Mouse (Mus musculus): ENCODE data around the gene Ubxn4. TPM values are rescaled to one million over a fixed set of nuclear protein-coding genes. Genes with fewer than 3 reads are reported as not detected.

Gene Ubxn4
- polyA plus RNA-seq (2012; rRNA removed) (9.8 and 14.9 TPM in 2 replicates), polyA plus RNA-seq (2014; fragmentation: Nextera tagmentation; extraction: Ambion mirVana) (27.2 and 32.8 TPM in 2 replicates)

GRCm38 (mm10) chr1:128243627-128243995 lies at the start of gene Ubxn4:
Ubxn4 (plus strand) TSS chr1:128243964.
- Histone ChIP-seq H3K4me3 (ENCODE audit: insufficient read depth in 1 of 2, low read depth in 2 of 2, low read length in 2 of 2) (peak within 1 kb of the TSS; percentile 78 to 80), H3K9me3 (ENCODE audit: control insufficient read depth, low read length) (no peaks in the 10 kb centered on the region), H3K9ac (replicated peaks) (peak within 1 kb of the TSS; percentile 76), H3K4me1 (replicated peaks; ENCODE audit: control insufficient read depth in 2 of 2, insufficient read depth in 2 of 2, low read length in 1 of 2) (peaks cover 6 to 10% of the 10 kb centered on the region in 2 experiments), H3K36me3 (replicated peaks; ENCODE audit: control insufficient read depth, insufficient read depth, low read depth) (no peaks in the 10 kb centered on the region), H3K27me3 (ENCODE audit: control insufficient read depth, insufficient read depth, low read length) (no peaks in the 10 kb centered on the region), H3K4me2 (ENCODE audit: low read depth) (peak within 1 kb of the TSS; percentile 90), H3K27ac (peak within 1 kb of the TSS; percentile 72)
- WGBS (ENCODE audit: insufficient replicate concordance), result 9% methylated on average over 10 of the region's 10 CpGs
- DNase-seq (ENCODE audit: low read depth in 3 of 3, low spot score in 3 of 3), result no peak
- ATAC-seq (ENCODE audit: insufficient read depth), result no peak; the same call in 1 of the 2 replicates
- TF ChIP-seq CTCF (IDR thresholded peaks at IDR 0.05; ENCODE audit: low read depth) (no peak), EP300 (IDR thresholded peaks at IDR 0.05; ENCODE audit: low read depth) (no peak)

DNA sequence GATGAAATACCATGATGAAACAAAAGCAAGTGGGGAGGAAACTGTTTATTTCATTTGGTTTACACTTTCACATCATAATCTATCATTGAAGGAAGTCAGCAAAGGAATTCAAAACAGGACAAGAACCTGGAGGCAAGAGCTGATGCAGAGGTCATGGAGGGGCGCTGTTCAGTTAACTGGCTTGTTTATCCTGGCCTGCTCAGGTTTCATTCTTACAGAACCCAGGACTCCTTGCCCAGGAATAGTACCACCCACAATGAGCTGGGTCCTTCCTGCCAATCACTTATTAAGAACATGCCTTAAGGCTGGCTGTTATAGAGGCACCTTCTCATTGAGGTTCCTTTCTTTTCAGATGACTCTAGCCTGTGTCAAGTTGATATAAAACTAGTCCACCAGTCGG lies 49.8 kb upstream of the Ubxn4 start:
- no peaks in the 10 kb centered on the region for H3K27me3 ChIP-seq (ENCODE audit: control insufficient read depth, insufficient read depth, low read length)
- TF ChIP-seq EP300 (IDR thresholded peaks at IDR 0.05; ENCODE audit: low read depth), result no peak
- no peak for TF ChIP-seq CTCF (IDR thresholded peaks at IDR 0.05; ENCODE audit: low read depth)
- H3K27ac ChIP-seq, result no peak overlapping the region
- WGBS (ENCODE audit: insufficient replicate concordance), result 74% methylated on average over 2 of the region's 2 CpGs
- H3K4me3 ChIP-seq (ENCODE audit: insufficient read depth in 1 of 2, low read depth in 2 of 2, low read length in 2 of 2), result no peak overlapping the region
- no peak for ATAC-seq (ENCODE audit: insufficient read depth)
- H3K4me1 ChIP-seq (replicated peaks; ENCODE audit: control insufficient read depth in 2 of 2, insufficient read depth in 2 of 2, low read length in 1 of 2), result no peaks in the 10 kb centered on the region
- no peak overlapping the region for H3K4me2 ChIP-seq (ENCODE audit: low read depth)
- no peak overlapping the region for H3K9ac ChIP-seq (replicated peaks)
- H3K36me3 ChIP-seq (replicated peaks; ENCODE audit: control insufficient read depth, insufficient read depth, low read depth), result peaks cover 18% of the 10 kb centered on the region
- DNase-seq (ENCODE audit: low read depth in 3 of 3, low spot score in 3 of 3), result no peak
- H3K9me3 ChIP-seq (ENCODE audit: control insufficient read depth, low read length), result no peaks in the 10 kb centered on the region

DNA sequence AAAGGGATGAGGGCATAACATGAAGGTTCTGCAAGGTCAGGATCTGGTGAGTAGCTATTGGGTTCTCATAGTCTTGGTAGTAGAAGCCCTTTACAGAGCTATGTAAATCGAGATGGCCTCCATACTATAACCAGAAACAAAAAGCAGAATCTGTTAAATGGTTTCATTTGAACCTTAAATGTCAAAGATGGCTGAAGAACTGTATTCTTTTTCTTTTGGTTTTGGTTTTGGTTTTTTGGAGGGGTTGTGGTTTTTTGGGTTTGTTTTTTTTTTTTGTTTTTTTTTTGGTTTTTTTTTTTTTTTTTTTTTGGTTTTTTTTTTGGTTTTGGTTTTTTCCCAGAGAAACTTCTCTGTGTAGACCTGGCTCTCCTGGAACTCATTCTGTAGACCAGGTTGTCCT lies 46.4 kb upstream of the Ubxn4 start:
- H3K27me3 ChIP-seq (ENCODE audit: control insufficient read depth, insufficient read depth, low read length), result no peaks in the 10 kb centered on the region
- H3K9ac ChIP-seq (replicated peaks), result no peak overlapping the region
- WGBS (ENCODE audit: insufficient replicate concordance), result 76% methylated on average over 1 of the region's 1 CpGs
- no peak overlapping the region for H3K4me3 ChIP-seq (ENCODE audit: insufficient read depth in 1 of 2, low read depth in 2 of 2, low read length in 2 of 2)
- H3K4me2 ChIP-seq (ENCODE audit: low read depth), result no peak overlapping the region
- no peak for TF ChIP-seq EP300 (IDR thresholded peaks at IDR 0.05; ENCODE audit: low read depth)
- no peak for TF ChIP-seq CTCF (IDR thresholded peaks at IDR 0.05; ENCODE audit: low read depth)
- H3K4me1 ChIP-seq (replicated peaks; ENCODE audit: control insufficient read depth in 2 of 2, insufficient read depth in 2 of 2, low read length in 1 of 2), result no peaks in the 10 kb centered on the region
- DNase-seq (ENCODE audit: low read depth in 3 of 3, low spot score in 3 of 3) (no peak), ATAC-seq (ENCODE audit: insufficient read depth) (no peak)
- no peaks in the 10 kb centered on the region for H3K9me3 ChIP-seq (ENCODE audit: control insufficient read depth, low read length)
- no peak overlapping the region for H3K27ac ChIP-seq
- H3K36me3 ChIP-seq (replicated peaks; ENCODE audit: control insufficient read depth, insufficient read depth, low read depth), result peaks cover 22% of the 10 kb centered on the region

DNA sequence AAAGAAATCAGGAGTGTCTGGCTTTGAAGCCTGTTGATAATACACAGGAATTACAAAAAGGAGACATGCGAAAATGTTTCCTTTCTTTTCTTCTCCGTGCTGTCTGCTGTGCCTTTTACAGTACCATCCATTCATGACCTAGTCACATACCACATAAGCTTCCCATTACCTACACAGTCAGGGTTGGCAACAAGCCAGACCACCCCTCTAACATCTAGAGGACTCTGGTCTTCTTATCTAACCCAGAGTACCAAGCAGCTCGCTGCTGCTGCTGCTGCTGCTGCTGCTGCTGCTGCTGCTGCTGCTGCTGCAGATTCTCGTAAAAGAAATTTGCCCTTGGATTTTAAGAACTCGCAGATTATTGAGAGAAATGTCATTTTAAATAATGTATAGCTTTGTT lies 30.5 kb upstream of the Ubxn4 start:
- peaks cover 24% of the 10 kb centered on the region for H3K36me3 ChIP-seq (replicated peaks; ENCODE audit: control insufficient read depth, insufficient read depth, low read depth)
- WGBS (ENCODE audit: insufficient replicate concordance), result 63% methylated on average over 5 of the region's 5 CpGs

DNA sequence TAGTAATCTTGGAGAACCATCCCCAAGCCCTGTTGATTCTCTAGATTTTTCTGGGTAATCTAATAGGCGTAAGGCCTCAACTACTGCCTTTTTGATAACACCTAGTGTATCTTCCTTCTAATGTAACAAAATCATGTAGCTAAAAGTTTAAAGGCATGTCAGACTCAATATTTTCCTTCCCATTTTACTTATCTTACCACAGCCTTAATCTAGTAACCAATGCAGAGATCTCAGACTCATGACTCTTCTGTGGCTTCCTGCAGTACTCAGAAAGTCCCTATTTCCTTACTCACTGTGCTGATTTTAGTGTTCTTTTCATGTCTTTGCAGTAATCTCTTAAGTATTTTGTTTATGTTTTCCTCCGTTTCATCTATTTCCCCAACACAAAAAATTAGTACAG lies 21.9 kb upstream of the Ubxn4 start:
- H3K9ac ChIP-seq (replicated peaks), result no peak overlapping the region
- no peaks in the 10 kb centered on the region for H3K27me3 ChIP-seq (ENCODE audit: control insufficient read depth, insufficient read depth, low read length)
- H3K36me3 ChIP-seq (replicated peaks; ENCODE audit: control insufficient read depth, insufficient read depth, low read depth), result peaks cover 18% of the 10 kb centered on the region
- no peak overlapping the region for H3K4me2 ChIP-seq (ENCODE audit: low read depth)
- DNase-seq (ENCODE audit: low read depth in 3 of 3, low spot score in 3 of 3) (no peak), ATAC-seq (ENCODE audit: insufficient read depth) (no peak)
- H3K4me3 ChIP-seq (ENCODE audit: insufficient read depth in 1 of 2, low read depth in 2 of 2, low read length in 2 of 2), result no peak overlapping the region
- no peaks in the 10 kb centered on the region for H3K9me3 ChIP-seq (ENCODE audit: control insufficient read depth, low read length)
- 74% methylated on average over 2 of the region's 2 CpGs for WGBS (ENCODE audit: insufficient replicate concordance)
- no peak for TF ChIP-seq EP300 (IDR thresholded peaks at IDR 0.05; ENCODE audit: low read depth)
- TF ChIP-seq CTCF (IDR thresholded peaks at IDR 0.05; ENCODE audit: low read depth), result no peak
- no peaks in the 10 kb centered on the region for H3K4me1 ChIP-seq (replicated peaks; ENCODE audit: control insufficient read depth in 2 of 2, insufficient read depth in 2 of 2, low read length in 1 of 2)
- no peak overlapping the region for H3K27ac ChIP-seq

More for the DNA sequence above, 30.5 kb upstream of the Ubxn4 start:
- Histone ChIP-seq H3K4me2 (ENCODE audit: low read depth) (no peak overlapping the region), H3K9ac (replicated peaks) (no peak overlapping the region), H3K27ac (no peak overlapping the region), H3K4me1 (replicated peaks; ENCODE audit: control insufficient read depth in 2 of 2, insufficient read depth in 2 of 2, low read length in 1 of 2) (no peaks in the 10 kb centered on the region), H3K4me3 (ENCODE audit: insufficient read depth in 1 of 2, low read depth in 2 of 2, low read length in 2 of 2) (no peak overlapping the region), H3K27me3 (ENCODE audit: control insufficient read depth, insufficient read depth, low read length) (no peaks in the 10 kb centered on the region), H3K9me3 (ENCODE audit: control insufficient read depth, low read length) (no peaks in the 10 kb centered on the region)
- TF ChIP-seq CTCF (IDR thresholded peaks at IDR 0.05; ENCODE audit: low read depth) (no peak), EP300 (IDR thresholded peaks at IDR 0.05; ENCODE audit: low read depth) (no peak)
- ATAC-seq (ENCODE audit: insufficient read depth) (no peak), DNase-seq (ENCODE audit: low read depth in 3 of 3, low spot score in 3 of 3) (no peak)
